In the genomic region with DNA sequence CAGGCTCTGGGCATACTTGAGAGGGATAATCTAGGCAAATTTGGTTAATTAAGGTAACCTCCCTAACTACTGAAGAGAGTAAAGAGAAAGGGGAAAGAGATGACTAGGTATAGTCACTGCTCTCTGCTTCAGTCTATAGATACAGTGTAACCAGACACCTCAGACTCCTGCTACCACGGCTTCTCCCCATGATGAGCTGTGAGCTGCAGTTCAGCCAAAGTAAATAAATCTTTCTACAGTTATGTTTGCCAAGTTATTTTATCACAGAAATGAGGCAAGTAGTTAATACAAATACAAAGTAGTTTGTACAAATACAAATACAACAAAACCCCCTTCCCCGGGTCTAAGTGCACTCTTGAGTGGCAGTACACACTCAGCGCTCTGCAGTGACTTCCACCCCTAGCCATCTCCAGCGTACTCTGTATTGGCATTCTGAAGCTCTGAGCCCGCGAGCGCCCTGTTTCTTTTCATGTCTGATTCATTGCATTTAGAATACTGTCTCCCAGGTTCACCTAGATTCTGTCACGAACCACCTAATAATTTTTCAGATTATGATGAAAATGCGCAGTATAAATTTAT, we compare ENCODE assay signal across 26 mouse cellular contexts. TPM values are rescaled to one million over a fixed set of nuclear protein-coding genes. Genes with fewer than 3 reads are reported as not detected.
DNase-seq lines count a peak whose midpoint lies in the region; ATAC-seq and TF ChIP-seq lines count a peak whose summit lies in the region.
"Had no signal": no experiment of that assay in that cellular context is flagged by ENCODE, and none has a peak within 500 bp of the region (broad histone marks: within the 10 kb centered on the region; RNA-seq: fewer than 3 reads in every experiment).

No protein-coding gene starts in this region.

- no peak overlapping the region for H3K4me2 ChIP-seq in limb, embryonic 14.5 days (replicated peaks; ENCODE audit: low read depth, low read length, severe bottlenecking)
- no peak overlapping the region for H3K4me2 ChIP-seq in lung, embryonic 16.5 days (ENCODE audit: low read depth, low read length)
- no peak overlapping the region for H3K4me2 ChIP-seq in stomach, embryonic 15.5 days
- H3K4me2 ChIP-seq: embryonic facial prominence, embryonic 12.5 days; forebrain, embryonic 12.5 days; heart, embryonic 15.5 days; hindbrain, embryonic 13.5 days; kidney, embryonic 15.5 days; limb, embryonic 13.5 days had no signal

- no peak for TF ChIP-seq POLR2A in limb, embryonic 14.5 days (IDR thresholded peaks at IDR 0.05; ENCODE audit: borderline replicate concordance, extremely low read depth, insufficient read depth, insufficient read length)

- no peaks in the 10 kb centered on the region for H3K9me3 ChIP-seq in limb, embryonic 14.5 days (ENCODE audit: control insufficient read depth, low read length)
- H3K9me3 ChIP-seq in limb, embryonic 10.5 days (replicated peaks) = no peaks in the 10 kb centered on the region
- no peaks in the 10 kb centered on the region for H3K9me3 ChIP-seq in lung, embryonic 16.5 days (ENCODE audit: control insufficient read depth, low read length)
- H3K9me3 ChIP-seq in stomach, embryonic 15.5 days = no peaks in the 10 kb centered on the region
- H3K9me3 ChIP-seq: embryonic facial prominence, embryonic 12.5 days; forebrain, embryonic 12.5 days; heart, embryonic 15.5 days; hindbrain, embryonic 13.5 days; kidney, embryonic 15.5 days; limb, embryonic 13.5 days; midbrain, embryonic 10.5 days had no signal

- ATAC-seq in limb, embryonic 14.5 days (ENCODE audit: low FRiP score, low read depth) = 0 out of 2 replicates have a peak, but pooled peaks have one; percentile 23
- ATAC-seq in lung, embryonic 16.5 days (ENCODE audit: low read depth) = peak; percentile 90
- peak; percentile 79 for ATAC-seq in stomach, embryonic 15.5 days (ENCODE audit: insufficient read depth, low FRiP score, low read depth)
- ATAC-seq: midbrain, embryonic 16.5 days had no signal

- H3K4me3 ChIP-seq in limb, embryonic 14.5 days (replicated peaks; ENCODE audit: low read length) = no peak overlapping the region
- H3K4me3 ChIP-seq in limb, embryonic 10.5 days = no peak overlapping the region
- H3K4me3 ChIP-seq in lung, embryonic 16.5 days (ENCODE audit: low read length) = no peak overlapping the region
- no peak overlapping the region for H3K4me3 ChIP-seq in stomach, embryonic 15.5 days (replicated peaks)
- H3K4me3 ChIP-seq: embryonic facial prominence, embryonic 12.5 days; erythroblast, embryonic 14.5 days; forebrain, embryonic 12.5 days; heart, embryonic 15.5 days; hindbrain, embryonic 13.5 days; kidney, embryonic 15.5 days; limb, embryonic 13.5 days; midbrain, embryonic 10.5 days had no signal

- H3K36me3 ChIP-seq in limb, embryonic 14.5 days (ENCODE audit: control insufficient read depth, insufficient read depth, low read length) = no peaks in the 10 kb centered on the region
- H3K36me3 ChIP-seq in limb, embryonic 10.5 days = no peaks in the 10 kb centered on the region
- no peaks in the 10 kb centered on the region for H3K36me3 ChIP-seq in lung, embryonic 16.5 days (ENCODE audit: control insufficient read depth, insufficient read depth, low read length)
- no peaks in the 10 kb centered on the region for H3K36me3 ChIP-seq in stomach, embryonic 15.5 days
- H3K36me3 ChIP-seq: embryonic facial prominence, embryonic 12.5 days; forebrain, embryonic 12.5 days; heart, embryonic 15.5 days; hindbrain, embryonic 13.5 days; kidney, embryonic 15.5 days; limb, embryonic 13.5 days; midbrain, embryonic 10.5 days had no signal

- H3K4me1 ChIP-seq in limb, embryonic 14.5 days (ENCODE audit: control insufficient read depth, insufficient read depth, low read length) = no peaks in the 10 kb centered on the region
- no peaks in the 10 kb centered on the region for H3K4me1 ChIP-seq in limb, embryonic 10.5 days
- peaks cover 6% of the 10 kb centered on the region; the same call in 1 of the 2 replicates for H3K4me1 ChIP-seq in lung, embryonic 16.5 days (replicated peaks; ENCODE audit: control insufficient read depth, insufficient read depth, low read length)
- no peaks in the 10 kb centered on the region for H3K4me1 ChIP-seq in stomach, embryonic 15.5 days
- H3K4me1 ChIP-seq: embryonic facial prominence, embryonic 12.5 days; forebrain, embryonic 12.5 days; heart, embryonic 15.5 days; hindbrain, embryonic 13.5 days; limb, embryonic 13.5 days; midbrain, embryonic 10.5 days had no signal

- no peak overlapping the region for H3K9ac ChIP-seq in limb, embryonic 14.5 days (ENCODE audit: low read depth, low read length, severe bottlenecking)
- H3K9ac ChIP-seq in lung, embryonic 16.5 days (ENCODE audit: low read length) = no peak overlapping the region
- no peak overlapping the region for H3K9ac ChIP-seq in stomach, embryonic 15.5 days
- H3K9ac ChIP-seq: embryonic facial prominence, embryonic 12.5 days; forebrain, embryonic 12.5 days; heart, embryonic 15.5 days; hindbrain, embryonic 13.5 days; kidney, embryonic 15.5 days; limb, embryonic 13.5 days had no signal

- H3K27ac ChIP-seq in limb, embryonic 14.5 days (replicated peaks; ENCODE audit: low read depth, low read length) = no peak overlapping the region
- H3K27ac ChIP-seq in limb, embryonic 10.5 days = no peak overlapping the region
- no peak overlapping the region for H3K27ac ChIP-seq in lung, embryonic 16.5 days (ENCODE audit: low read length)
- H3K27ac ChIP-seq in stomach, embryonic 15.5 days = no peak overlapping the region
- H3K27ac ChIP-seq: embryonic facial prominence, embryonic 12.5 days; forebrain, embryonic 12.5 days; heart, embryonic 15.5 days; hindbrain, embryonic 13.5 days; kidney, embryonic 15.5 days; limb, embryonic 13.5 days; macrophage; midbrain, embryonic 10.5 days had no signal

- WGBS in limb, embryonic 14.5 days = 81% methylated on average over 9 of the region's 9 CpGs
- WGBS in limb, embryonic 10.5 days = 90% methylated on average over 9 of the region's 9 CpGs
- 31% methylated on average over 9 of the region's 9 CpGs for WGBS in lung, embryonic 16.5 days
- WGBS in stomach, embryonic 15.5 days = 53% methylated on average over 9 of the region's 9 CpGs

- no peaks in the 10 kb centered on the region for H3K27me3 ChIP-seq in limb, embryonic 14.5 days (ENCODE audit: control insufficient read depth, insufficient read depth, low read length)
- peaks cover 21% of the 10 kb centered on the region for H3K27me3 ChIP-seq in limb, embryonic 10.5 days (ENCODE audit: low read depth, poor library complexity, severe bottlenecking)
- peaks cover 10% of the 10 kb centered on the region for H3K27me3 ChIP-seq in lung, embryonic 16.5 days (ENCODE audit: control insufficient read depth, insufficient read depth, low read depth, low read length)
- no peaks in the 10 kb centered on the region for H3K27me3 ChIP-seq in stomach, embryonic 15.5 days (replicated peaks)

- no peak for DNase-seq in limb, embryonic 14.5 days (ENCODE audit: low spot score)
- no peak for DNase-seq in limb, embryonic 10.5 days (ENCODE audit: low spot score)
- no peak for DNase-seq in lung, postnatal 10 days
- peak; percentile 40 for DNase-seq in adipocyte (ENCODE audit: low spot score)
- DNase-seq in right cerebral cortex, postnatal 25 days = no peak
- no peak for DNase-seq in cerebellum, postnatal 10 days
- DNase-seq: adrenal gland, postnatal 25 days; cerebellum, adult 11 months; cerebellum, adult 9-11 months; gastrocnemius, postnatal 36 days; heart, postnatal 36 days; kidney, postnatal 4 days; right cerebral cortex, adult 18-20 months; thymus, postnatal 25 days had no signal

RNA-seq across cellular contexts. Expression of a gene that starts 23.7 kb away (rescaled TPM):
- polyA plus RNA-seq in limb, embryonic 14.5 days (2012; rRNA removed) = 0.61 and 0.65 TPM in 2 replicates
- polyA plus RNA-seq in limb, embryonic 14.5 days (2014; fragmentation: Nextera tagmentation; extraction: Ambion mirVana) = 1.4 and 1.8 TPM in 2 replicates
- 1.4 and 3.4 TPM in 2 replicates for polyA plus RNA-seq in limb, embryonic 10.5 days (2016; fragmentation: Nextera tagmentation; extraction: Ambion mirVana)
- 83.5 and 94.0 TPM in 2 replicates for polyA plus RNA-seq in lung, embryonic 16.5 days (2015; fragmentation: Nextera tagmentation; extraction: Ambion mirVana)
- polyA plus RNA-seq in stomach, embryonic 15.5 days (2015; fragmentation: Nextera tagmentation; extraction: Ambion mirVana) = 70.1 and 90.5 TPM in 2 replicates
- polyA plus RNA-seq: erythroblast, embryonic 14.5 days; macrophage had no signal

RNA-seq across cellular contexts. Expression of a gene that starts 58.0 kb away (rescaled TPM):
- 1.3 and 2.1 TPM in 2 replicates for polyA plus RNA-seq in limb, embryonic 14.5 days (2012; rRNA removed)
- 2.1 and 2.2 TPM in 2 replicates for polyA plus RNA-seq in limb, embryonic 14.5 days (2014; fragmentation: Nextera tagmentation; extraction: Ambion mirVana)
- 2.1 and 2.5 TPM in 2 replicates for polyA plus RNA-seq in limb, embryonic 10.5 days (2016; fragmentation: Nextera tagmentation; extraction: Ambion mirVana)
- 2.2 and 2.5 TPM in 2 replicates for polyA plus RNA-seq in lung, embryonic 16.5 days (2015; fragmentation: Nextera tagmentation; extraction: Ambion mirVana)
- polyA plus RNA-seq in stomach, embryonic 15.5 days (2015; fragmentation: Nextera tagmentation; extraction: Ambion mirVana) = 4.0 and 4.6 TPM in 2 replicates

Comparison
In these comparisons a context has a peak if more than half of its experiments do, and no peak if none do; other contexts are left out.
1. ATAC-seq: peak in every context shown above with its lines; median percentile 90 in lung, embryonic 16.5 days; 79 in stomach, embryonic 15.5 days; 23 in limb, embryonic 14.5 days.
2. RNA of a gene that starts 23.7 kb away (polyA plus RNA-seq): 83.5 to 94.0 TPM in lung, embryonic 16.5 days and 70.1 to 90.5 TPM in stomach, embryonic 15.5 days; 1.4 to 3.4 TPM in limb, embryonic 10.5 days and 0.61 to 1.8 TPM in limb, embryonic 14.5 days; every median in the first group is over 10 times any median in the second.